Mouse (Mus musculus) cerebellum, postnatal 14 days (tissue): ENCODE measurements around the gene Macrod2.
A peak's percentile ranks its signal among the peaks of the same experiment; 100 is the strongest.

Experiments used
- DNase-seq, 2 experiments: peaks; one replicate each; pipeline ENCODE4 v3.0.0; 2021; ENCODE audit warnings: mixed read lengths in 2 of 2

Macrod2 gene

GRCm38 (mm10) chr2:142055576-142055975 is 1660.5 kb downstream of the Macrod2 start:
- DNase-seq = no peak

- DNase-seq = peak; percentile 86 to 88
Measured at GRCm38 (mm10) chr2:142057889-142058750, 1663.0 kb downstream of the Macrod2 start.

- no peak for DNase-seq
Measured at GRCm38 (mm10) chr2:142058751-142059090, 1663.6 kb downstream of the Macrod2 start.

- DNase-seq = no peak
Measured at GRCm38 (mm10) chr2:142108947-142109346, 1713.8 kb downstream of the Macrod2 start.

GRCm38 (mm10) chr2:142116623-142117022 is 1721.5 kb downstream of the Macrod2 start:
- DNase-seq = no peak

GRCm38 (mm10) chr2:142128109-142128508 is 1733.0 kb downstream of the Macrod2 start:
- DNase-seq = no peak

- DNase-seq = no peak
Measured at GRCm38 (mm10) chr2:142129166-142129565, 1734.1 kb downstream of the Macrod2 start.

- DNase-seq = no peak
Measured at GRCm38 (mm10) chr2:142149310-142149709, 1754.2 kb downstream of the Macrod2 start.

- DNase-seq = peak in 1 of 2 experiments; percentile 7
Measured at GRCm38 (mm10) chr2:142163506-142164275, 1768.6 kb downstream of the Macrod2 start.

GRCm38 (mm10) chr2:142169649-142170048 is 1774.5 kb downstream of the Macrod2 start:
- no peak for DNase-seq

GRCm38 (mm10) chr2:142172706-142173105 is 1777.6 kb downstream of the Macrod2 start:
- no peak for DNase-seq

GRCm38 (mm10) chr2:142174039-142174438 is 1778.9 kb downstream of the Macrod2 start:
- peak; percentile 49 to 50 for DNase-seq

- DNase-seq = no peak
Measured at GRCm38 (mm10) chr2:142186922-142187321, 1791.8 kb downstream of the Macrod2 start.

- peak; percentile 19 to 24 for DNase-seq
Measured at GRCm38 (mm10) chr2:142187428-142187827, 1792.3 kb downstream of the Macrod2 start.

- no peak for DNase-seq
Measured at GRCm38 (mm10) chr2:142217371-142217770, 1822.3 kb downstream of the Macrod2 start.

GRCm38 (mm10) chr2:142222137-142222921 is 1827.2 kb downstream of the Macrod2 start:
- DNase-seq = peak; percentile 3 to 12

- DNase-seq = no peak
Measured at GRCm38 (mm10) chr2:142222926-142223325, 1827.8 kb downstream of the Macrod2 start.

GRCm38 (mm10) chr2:142230985-142231549 is 1836.0 kb downstream of the Macrod2 start:
- no peak for DNase-seq

- no peak for DNase-seq
Measured at GRCm38 (mm10) chr2:142232828-142233227, 1837.7 kb downstream of the Macrod2 start.

- no peak for DNase-seq
Measured at GRCm38 (mm10) chr2:142243483-142243882, 1848.4 kb downstream of the Macrod2 start.

- no peak for DNase-seq
Measured at GRCm38 (mm10) chr2:142250383-142250782, 1855.3 kb downstream of the Macrod2 start.

GRCm38 (mm10) chr2:142251518-142251917 is 1856.4 kb downstream of the Macrod2 start:
- no peak for DNase-seq

- DNase-seq = peak; percentile 93 to 94
Measured at GRCm38 (mm10) chr2:142253913-142254312, 1858.8 kb downstream of the Macrod2 start.
